Mouse (Mus musculus) midbrain, embryonic 10.5 days (tissue): ENCODE measurements at regions not wholly inside any gene's neighbourhood (a gene's known extent, or its start where the extent isn't known, plus 50 kb on each side); places are given as distances from the start of the nearest gene placed in this dataset.
"Not testable (repeated sequence)": the region's sequence is repeated elsewhere in the genome, so short reads cannot be mapped to it uniquely, and the experiment has no call there.

Source experiments
- DNase-seq: peaks from one replicate; pipeline ENCODE4 v3.0.0-alpha.2; 2017; ENCODE audit warnings: low spot score
- H3K27ac ChIP-seq: fragments of 300-500 bp; sonication (generic); replicated peaks from 2 replicates; pipeline ENCODE4 v1.5.1; 2016; ENCODE audit warnings: mild to moderate bottlenecking
- H3K27me3 ChIP-seq: fragments of 300-500 bp; sonication (generic); 2 replicates; pipeline ENCODE4 v1.6.1; 2016; ENCODE audit warnings: low read depth, mild to moderate bottlenecking; ENCODE audit not compliant: poor library complexity, severe bottlenecking
- H3K36me3 ChIP-seq: fragments of 300-500 bp; sonication (generic); 2 replicates; pipeline ENCODE4 v1.6.1; 2016; ENCODE audit warnings: mild to moderate bottlenecking, moderate library complexity
- H3K4me1 ChIP-seq: fragments of 300-500 bp; sonication (generic); 2 replicates; pipeline ENCODE4 v1.6.1; 2016
- H3K4me3 ChIP-seq: fragments of 300-500 bp; sonication (generic); 2 replicates; pipeline ENCODE4 v1.5.1; 2016; ENCODE audit warnings: mild to moderate bottlenecking, moderate library complexity
- H3K9me3 ChIP-seq: fragments of 300-500 bp; sonication (generic); replicated peaks from 2 replicates; pipeline ENCODE4 v1.6.1; 2016; ENCODE audit warnings: mild to moderate bottlenecking
- WGBS: fragments of 180-500 bp; shearing (Covaris S2); methylation state at CpG from one replicate; pipeline ENCODE4 v1.1.7; 2016; 5-methylcytosine and 5-hydroxymethylcytosine counted together

DNA sequence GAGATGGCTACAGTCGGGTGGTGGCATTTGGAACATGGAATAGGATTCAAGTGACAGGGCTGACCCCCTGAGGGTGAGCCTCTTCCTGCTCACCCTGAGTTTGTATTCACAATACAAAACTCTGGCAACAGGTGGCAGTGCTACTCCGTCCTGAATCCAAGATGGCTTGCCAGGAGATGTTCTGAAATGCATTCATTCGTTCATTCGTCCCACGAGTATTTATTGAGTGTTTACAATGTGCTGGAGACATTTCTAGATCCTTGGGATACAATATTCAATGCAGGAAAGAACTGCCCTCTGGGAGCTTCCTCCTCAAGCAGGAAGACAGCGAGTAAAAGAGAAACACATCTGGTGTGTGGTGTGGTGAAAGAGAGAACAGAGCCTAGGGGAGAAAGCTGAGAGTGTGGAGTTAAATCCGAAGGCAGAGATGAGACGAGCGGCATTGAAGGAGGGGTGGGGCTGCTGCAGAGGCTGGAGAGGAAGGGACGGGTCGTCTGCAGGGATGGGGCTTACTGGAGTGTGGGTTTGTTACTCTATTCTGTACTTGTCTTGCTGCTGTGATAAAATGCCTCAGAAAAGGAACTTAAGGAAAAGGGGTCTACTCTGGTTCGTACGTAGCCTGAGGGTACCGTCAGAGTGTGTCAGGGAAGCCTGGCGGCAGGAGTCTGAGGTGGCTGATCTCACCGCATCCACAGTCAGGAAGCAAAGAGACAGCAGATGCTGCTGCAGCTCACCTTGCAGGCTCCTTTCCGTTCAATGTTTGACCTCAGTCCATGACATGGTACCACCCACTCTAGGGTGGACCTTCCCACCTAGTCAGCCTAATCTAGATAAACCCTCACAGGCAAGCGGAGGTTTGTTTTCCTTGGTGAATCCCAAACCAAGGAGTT is 125.9 kb upstream of the Haao start:
- 50% methylated on average over 18 of the region's 18 CpGs for WGBS
- H3K27me3 ChIP-seq, result no peaks in the 10 kb centered on the region
- no peak for DNase-seq
- peaks cover 20% of the 10 kb centered on the region for H3K4me1 ChIP-seq
- H3K36me3 ChIP-seq, result no peaks in the 10 kb centered on the region
- H3K4me3 ChIP-seq, result no peak overlapping the region
- peak overlapping the region; percentile 55; the same call in 1 of the 2 replicates for H3K27ac ChIP-seq
- H3K9me3 ChIP-seq, result no peaks in the 10 kb centered on the region

GRCm38 (mm10) chr17:83972874-83973273 is 125.1 kb upstream of the Haao start:
- H3K27me3 ChIP-seq, result no peaks in the 10 kb centered on the region
- no peaks in the 10 kb centered on the region for H3K9me3 ChIP-seq
- H3K27ac ChIP-seq, result peak overlapping the region; percentile 85
- peaks cover 20% of the 10 kb centered on the region for H3K4me1 ChIP-seq
- no peaks in the 10 kb centered on the region for H3K36me3 ChIP-seq
- no peak for DNase-seq
- H3K4me3 ChIP-seq, result no peak overlapping the region
- WGBS, result 93% methylated on average over 5 of the region's 5 CpGs

GRCm38 (mm10) chr17:83972470-83972869 is 124.7 kb upstream of the Haao start:
- Histone ChIP-seq H3K9me3 (no peaks in the 10 kb centered on the region), H3K4me1 (peaks cover 20% of the 10 kb centered on the region), H3K27ac (peak overlapping the region; percentile 85), H3K36me3 (no peaks in the 10 kb centered on the region), H3K27me3 (no peaks in the 10 kb centered on the region), H3K4me3 (no peak overlapping the region)
- 69% methylated on average over 4 of the region's 4 CpGs for WGBS
- no peak for DNase-seq

DNA sequence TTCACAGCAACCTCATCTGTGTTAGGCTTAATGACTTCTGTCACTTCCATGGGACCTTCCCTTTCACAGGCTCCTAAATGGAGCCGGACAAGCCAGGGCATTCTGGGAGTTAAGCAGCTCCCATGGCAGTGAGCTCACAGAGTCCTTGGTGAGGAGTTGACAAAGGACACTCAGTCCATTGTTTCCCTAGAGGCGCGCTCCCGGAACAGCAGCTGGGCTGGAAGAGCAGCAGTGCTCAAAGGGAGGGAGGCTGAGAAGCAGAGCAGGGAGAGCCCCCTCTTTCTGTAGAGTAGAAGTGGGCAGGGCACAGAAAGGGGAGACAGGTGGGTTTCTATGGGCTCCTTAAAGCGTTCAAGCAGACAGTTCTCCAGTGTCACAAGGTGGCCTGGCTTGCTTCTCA is 124.3 kb upstream of the Haao start:
- Histone ChIP-seq H3K4me3 (no peak overlapping the region), H3K27ac (peak overlapping the region; percentile 85), H3K27me3 (no peaks in the 10 kb centered on the region), H3K4me1 (peaks cover 20% of the 10 kb centered on the region), H3K36me3 (no peaks in the 10 kb centered on the region), H3K9me3 (no peaks in the 10 kb centered on the region)
- peak; percentile 78 for DNase-seq
- 22% methylated on average over 5 of the region's 5 CpGs for WGBS

GRCm38 (mm10) chr17:83969407-83969826 is 121.7 kb upstream of the Haao start:
- Histone ChIP-seq H3K9me3 (no peaks in the 10 kb centered on the region; the same call in 1 of the 2 replicates), H3K27ac (peak overlapping the region; percentile 39), H3K4me3 (no peak overlapping the region), H3K36me3 (no peaks in the 10 kb centered on the region), H3K27me3 (peaks cover 8% of the 10 kb centered on the region; the same call in 1 of the 2 replicates), H3K4me1 (peaks cover 25% of the 10 kb centered on the region)
- no peak for DNase-seq
- WGBS, result 71% methylated on average over 7 of the region's 7 CpGs

DNA sequence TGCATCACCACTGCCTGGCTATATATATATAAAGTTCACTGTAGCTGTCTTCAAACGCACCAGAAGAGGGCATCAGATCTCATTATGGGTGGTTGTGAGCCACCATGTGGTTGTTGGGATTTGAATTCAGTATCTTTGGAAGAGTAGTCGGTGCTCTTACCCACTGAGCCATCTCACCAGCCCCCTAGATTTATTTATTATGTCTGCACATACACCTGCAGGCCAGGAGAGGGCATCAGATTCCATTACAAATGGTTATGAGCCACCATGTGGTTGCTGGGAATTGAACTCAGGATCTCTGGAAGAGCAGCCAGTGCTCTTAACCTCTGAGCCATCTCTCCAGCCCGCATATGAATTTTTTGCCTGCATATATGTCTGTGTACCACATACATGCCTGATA is 120.4 kb upstream of the Haao start:
- H3K9me3 ChIP-seq, H3K27ac ChIP-seq, H3K36me3 ChIP-seq, DNase-seq, H3K4me3 ChIP-seq: not testable (repeated sequence)
- 79% methylated on average over 3 of the region's 3 CpGs for WGBS
- Histone ChIP-seq H3K4me1 (peaks cover 32% of the 10 kb centered on the region), H3K27me3 (peaks cover 14% of the 10 kb centered on the region)

GRCm38 (mm10) chr17:83967007-83967406 is 119.2 kb upstream of the Haao start:
- H3K4me1 ChIP-seq, result peaks cover 31% of the 10 kb centered on the region
- H3K36me3 ChIP-seq, result no peaks in the 10 kb centered on the region
- peaks cover 14% of the 10 kb centered on the region for H3K27me3 ChIP-seq
- no peaks in the 10 kb centered on the region; the same call in 1 of the 2 replicates for H3K9me3 ChIP-seq
- H3K27ac ChIP-seq, result 0 out of 2 replicates have a peak overlapping the region, but pooled peaks have one; percentile 6
- DNase-seq, result no peak
- 91% methylated on average over 6 of the region's 6 CpGs for whole genome bisulfite sequencing
- no peak overlapping the region for H3K4me3 ChIP-seq

DNA sequence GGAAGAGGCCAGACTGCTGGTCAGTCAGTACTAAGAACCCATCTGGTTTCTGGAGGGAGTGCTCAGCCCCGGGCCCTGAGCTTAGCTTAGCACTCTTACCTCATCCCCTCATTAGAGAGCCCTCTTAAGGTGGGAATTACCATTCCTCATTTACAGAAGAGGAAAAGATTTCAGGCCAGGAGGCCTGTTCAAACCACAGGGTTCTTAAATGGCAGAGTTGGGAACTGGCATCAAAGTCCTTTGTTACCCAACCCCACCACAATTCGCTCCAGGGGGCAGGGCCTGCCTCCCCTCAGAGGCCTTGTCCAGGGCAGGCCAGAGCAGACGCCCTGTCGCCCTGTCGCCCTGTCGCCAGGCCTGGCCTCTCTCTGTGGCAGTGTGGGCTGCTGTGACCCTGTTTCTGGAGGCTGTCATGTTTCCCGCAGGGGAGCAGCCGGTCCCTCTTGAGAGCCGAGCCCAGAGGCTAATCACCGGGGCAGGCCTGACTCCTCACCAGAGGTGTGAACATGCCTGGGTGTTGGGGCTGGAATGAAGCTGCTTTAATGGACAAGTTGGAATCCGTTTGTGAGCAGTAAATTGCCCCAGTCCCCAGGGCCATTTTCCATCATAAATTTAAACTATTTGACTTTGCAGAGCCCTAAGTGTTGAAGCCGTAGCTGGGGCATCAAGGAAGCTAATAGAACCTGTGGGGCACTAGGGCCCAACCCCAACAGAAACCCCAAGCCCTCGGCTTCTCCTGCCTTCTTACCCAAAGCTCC is 116.9 kb upstream of the Haao start:
- peak overlapping the region; percentile 69 for H3K27ac ChIP-seq
- no peaks in the 10 kb centered on the region for H3K36me3 ChIP-seq
- WGBS, result 43% methylated on average over 13 of the region's 13 CpGs
- no peak overlapping the region for H3K4me3 ChIP-seq
- no peaks in the 10 kb centered on the region; the same call in 1 of the 2 replicates for H3K9me3 ChIP-seq
- H3K27me3 ChIP-seq, result peaks cover 20% of the 10 kb centered on the region
- H3K4me1 ChIP-seq, result peaks cover 37% of the 10 kb centered on the region
- no peak for DNase-seq

DNA sequence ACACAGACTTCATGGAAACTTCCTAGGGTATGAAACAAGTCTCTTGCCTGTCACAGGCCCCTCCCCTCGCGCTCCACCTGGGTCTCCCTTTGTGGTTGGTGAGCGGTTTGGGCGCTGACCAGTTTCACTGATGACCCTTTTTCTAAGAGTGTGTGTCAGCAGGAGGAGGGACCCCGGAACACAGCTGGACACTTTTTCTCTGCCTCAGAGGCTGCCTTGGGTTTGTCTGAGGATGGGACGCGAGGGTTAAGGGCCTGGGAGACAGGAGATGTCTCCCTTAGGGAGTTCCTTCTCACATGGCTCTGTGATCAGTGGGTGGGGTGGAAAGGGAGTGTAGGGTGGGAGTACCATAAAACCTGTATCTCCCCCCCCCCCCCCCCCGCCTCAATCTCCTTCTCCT is 115.8 kb upstream of the Haao start:
- no peak overlapping the region for H3K4me3 ChIP-seq
- 70% methylated on average over 7 of the region's 8 CpGs for WGBS
- no peaks in the 10 kb centered on the region; the same call in 1 of the 2 replicates for H3K9me3 ChIP-seq
- H3K27ac ChIP-seq, result 0 out of 2 replicates have a peak overlapping the region, but pooled peaks have one; percentile 69
- H3K4me1 ChIP-seq, result peaks cover 48% of the 10 kb centered on the region
- H3K36me3 ChIP-seq, result no peaks in the 10 kb centered on the region
- peaks cover 20% of the 10 kb centered on the region for H3K27me3 ChIP-seq
- no peak for DNase-seq

GRCm38 (mm10) chr17:83962841-83963240 is 115.1 kb upstream of the Haao start:
- H3K4me3 ChIP-seq, result no peak overlapping the region
- H3K36me3 ChIP-seq, result no peaks in the 10 kb centered on the region
- no peaks in the 10 kb centered on the region; the same call in 1 of the 2 replicates for H3K9me3 ChIP-seq
- H3K27me3 ChIP-seq, result peaks cover 20% of the 10 kb centered on the region
- DNase-seq, result no peak
- peaks cover 55% of the 10 kb centered on the region for H3K4me1 ChIP-seq
- H3K27ac ChIP-seq, result peak overlapping the region; percentile 55; the same call in 1 of the 2 replicates
- 25% methylated on average over 4 of the region's 4 CpGs for WGBS

DNA sequence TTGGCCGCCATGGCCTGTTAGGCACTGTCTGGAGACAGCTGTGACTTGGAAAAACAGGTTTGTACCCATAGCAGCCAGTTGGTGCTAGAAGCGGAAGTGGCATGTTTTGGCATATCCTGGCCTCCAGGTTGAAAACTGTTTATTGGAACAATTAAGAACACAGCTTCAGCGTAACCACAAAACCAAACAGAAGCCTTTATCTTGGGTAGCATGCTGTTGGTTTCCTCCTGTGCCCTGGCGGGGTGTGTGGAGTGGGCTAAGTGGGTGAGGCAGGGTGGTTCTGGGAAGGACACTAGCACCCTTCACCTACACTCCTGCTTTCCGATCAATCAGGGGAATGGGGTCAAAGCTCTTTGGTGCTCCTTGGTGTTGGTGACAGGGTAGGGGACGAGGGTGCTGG is 114.4 kb upstream of the Haao start:
- 0 out of 2 replicates have a peak overlapping the region, but pooled peaks have one; percentile 55 for H3K27ac ChIP-seq
- H3K9me3 ChIP-seq, result no peaks in the 10 kb centered on the region; the same call in 1 of the 2 replicates
- H3K4me1 ChIP-seq, result peaks cover 62% of the 10 kb centered on the region
- no peaks in the 10 kb centered on the region for H3K36me3 ChIP-seq
- 89% methylated on average over 6 of the region's 6 CpGs for WGBS
- H3K4me3 ChIP-seq, result no peak overlapping the region
- DNase-seq, result no peak
- H3K27me3 ChIP-seq, result peaks cover 20% of the 10 kb centered on the region

DNA sequence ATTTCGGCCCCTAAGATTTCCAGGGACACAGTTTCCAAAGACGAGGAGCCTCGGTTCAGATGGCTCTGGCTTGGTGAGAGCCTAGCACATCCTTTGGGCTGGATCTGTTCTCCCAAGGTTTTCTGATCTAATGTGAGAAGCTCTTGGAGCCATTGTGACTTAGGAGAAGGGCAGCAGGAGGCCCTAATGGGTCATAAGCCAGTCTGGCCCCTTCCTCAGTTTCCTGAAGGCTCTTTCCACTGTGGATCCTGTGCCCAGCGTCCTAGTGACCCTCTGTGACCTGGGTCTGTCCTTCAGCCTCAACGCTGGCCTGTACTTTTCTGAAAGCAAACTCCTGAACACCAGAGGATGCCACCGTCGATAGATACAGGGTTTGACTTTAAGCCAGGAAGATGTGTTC is 113.1 kb upstream of the Haao start:
- H3K27ac ChIP-seq, result peak overlapping the region; percentile 42
- 80% methylated on average over 7 of the region's 7 CpGs for WGBS
- H3K27me3 ChIP-seq, result peaks cover 24% of the 10 kb centered on the region
- no peak for DNase-seq
- no peaks in the 10 kb centered on the region for H3K36me3 ChIP-seq
- H3K9me3 ChIP-seq, result no peaks in the 10 kb centered on the region; the same call in 1 of the 2 replicates
- H3K4me1 ChIP-seq, result peaks cover 76% of the 10 kb centered on the region
- H3K4me3 ChIP-seq, result no peak overlapping the region
